Mouse (Mus musculus) midbrain, embryonic 16.5 days (tissue): Measurements from ENCODE around the gene Prrx2. TPM values are rescaled to one million over a fixed set of nuclear protein-coding genes. Genes with fewer than 3 reads are reported as not detected.

ENCODE experiments used
- ATAC-seq: fragments of 200-750 bp; cut with Nextera tagmentation; 2 replicates; pipeline ENCODE4 v1.8.0; 2017; ENCODE audit warnings: moderate TSS enrichment
- H3K27ac ChIP-seq: fragments of 300-500 bp; sonication (generic); 2 replicates; pipeline ENCODE4 v1.5.1; 2014; ENCODE audit warnings: mild to moderate bottlenecking, low read length, mixed read lengths
- H3K27me3 ChIP-seq: fragments of 300-500 bp; sonication (generic); 2 replicates; pipeline ENCODE4 v1.6.1; 2014; ENCODE audit warnings: low read depth, low read length, mixed read lengths; ENCODE audit not compliant: control insufficient read depth, insufficient read depth
- H3K36me3 ChIP-seq: fragments of 300-500 bp; sonication (generic); 2 replicates; pipeline ENCODE4 v1.6.1; 2014; ENCODE audit warnings: mild to moderate bottlenecking, low read length, moderate library complexity, mixed read lengths; ENCODE audit not compliant: control insufficient read depth, insufficient read depth
- H3K4me1 ChIP-seq: fragments of 300-500 bp; sonication (generic); 2 replicates; pipeline ENCODE4 v1.6.1; 2014; ENCODE audit warnings: mild to moderate bottlenecking, low read length, mixed read lengths; ENCODE audit not compliant: control insufficient read depth, insufficient read depth
- H3K4me2 ChIP-seq: fragments of 300-500 bp; sonication (generic); 2 replicates; pipeline ENCODE4 v1.6.1; 2014; ENCODE audit warnings: mild to moderate bottlenecking, low read length, mixed read lengths
- H3K4me3 ChIP-seq: fragments of 300-500 bp; sonication (generic); 2 replicates; pipeline ENCODE4 v1.5.1; 2014; ENCODE audit warnings: low read depth, mild to moderate bottlenecking, low read length, moderate library complexity, mixed read lengths
- H3K9ac ChIP-seq: fragments of 300-500 bp; sonication (generic); 2 replicates; pipeline ENCODE4 v1.6.1; 2014; ENCODE audit warnings: low read depth, low read length, mixed read lengths
- H3K9me3 ChIP-seq: fragments of 300-500 bp; sonication (generic); replicated peaks from 2 replicates; pipeline ENCODE4 v1.6.1; 2014; ENCODE audit warnings: mild to moderate bottlenecking, low read length, mixed read lengths; ENCODE audit not compliant: control insufficient read depth, poor library complexity, severe bottlenecking
- WGBS: fragments of 180-500 bp; shearing (Covaris S2); extraction: QIAGEN DNeasy Blood & Tissue Kit; methylation state at CpG from one replicate; pipeline ENCODE4 v1.1.7; 2014; 5-methylcytosine and 5-hydroxymethylcytosine counted together
- polyA plus RNA-seq: library from polyadenylated mRNA; unstranded; fragments of >200 nt; fragmentation: Nextera tagmentation; extraction: Ambion mirVana; gene quantifications from 2 replicates; pipeline ENCODE4 v1.2.1, GENCODE M21; 2015

The Prrx2 gene
- polyA plus RNA-seq, 1 experiment from 2014 or later = 1.8 TPM

GRCm38 (mm10) chr2:30893946-30894345 lies 59.2 kb downstream of the Prrx2 start:
- H3K4me3 ChIP-seq = no peak overlapping the region
- no peak for ATAC-seq
- no peaks in the 10 kb centered on the region for H3K9me3 ChIP-seq
- H3K27ac ChIP-seq = no peak overlapping the region
- no peaks in the 10 kb centered on the region for H3K36me3 ChIP-seq
- 82% methylated on average over 7 of the region's 7 CpGs for WGBS
- no peaks in the 10 kb centered on the region for H3K4me1 ChIP-seq
- H3K4me2 ChIP-seq = no peak overlapping the region
- H3K9ac ChIP-seq = no peak overlapping the region
- H3K27me3 ChIP-seq = no peaks in the 10 kb centered on the region

GRCm38 (mm10) chr2:30897291-30897690 lies 62.5 kb downstream of the Prrx2 start:
- H3K9me3 ChIP-seq = no peaks in the 10 kb centered on the region
- no peak overlapping the region for H3K4me2 ChIP-seq
- no peaks in the 10 kb centered on the region for H3K36me3 ChIP-seq
- WGBS = 56% methylated on average over 6 of the region's 6 CpGs
- no peak overlapping the region for H3K4me3 ChIP-seq
- H3K27me3 ChIP-seq = no peaks in the 10 kb centered on the region
- no peak overlapping the region for H3K27ac ChIP-seq
- H3K4me1 ChIP-seq = no peaks in the 10 kb centered on the region; the same call in 1 of the 2 replicates
- no peak overlapping the region for H3K9ac ChIP-seq
- ATAC-seq = no peak

GRCm38 (mm10) chr2:30899397-30900069 lies 64.8 kb downstream of the Prrx2 start:
- WGBS = 86% methylated on average over 14 of the region's 14 CpGs

GRCm38 (mm10) chr2:30901646-30902160 lies 66.9 kb downstream of the Prrx2 start:
- Histone ChIP-seq H3K27ac (no peak overlapping the region), H3K27me3 (no peaks in the 10 kb centered on the region), H3K9me3 (no peaks in the 10 kb centered on the region), H3K4me3 (no peak overlapping the region), H3K4me1 (peaks cover 9% of the 10 kb centered on the region), H3K9ac (no peak overlapping the region), H3K36me3 (no peaks in the 10 kb centered on the region), H3K4me2 (no peak overlapping the region; the same call in 1 of the 2 replicates)
- no peak for ATAC-seq
- 58% methylated on average over 6 of the region's 6 CpGs for WGBS

More at GRCm38 (mm10) chr2:30899397-30900069, 64.8 kb downstream of the Prrx2 start:
- H3K27me3 ChIP-seq = no peaks in the 10 kb centered on the region
- no peaks in the 10 kb centered on the region for H3K36me3 ChIP-seq
- no peak overlapping the region for H3K4me3 ChIP-seq
- peaks cover 9% of the 10 kb centered on the region for H3K4me1 ChIP-seq
- H3K9me3 ChIP-seq = no peaks in the 10 kb centered on the region
- no peak overlapping the region for H3K9ac ChIP-seq
- no peak for ATAC-seq
- H3K4me2 ChIP-seq = no peak overlapping the region
- H3K27ac ChIP-seq = no peak overlapping the region

- Histone ChIP-seq H3K9ac (no peak overlapping the region), H3K4me1 (peaks cover 9% of the 10 kb centered on the region), H3K27ac (no peak overlapping the region), H3K36me3 (no peaks in the 10 kb centered on the region), H3K27me3 (no peaks in the 10 kb centered on the region), H3K4me2 (peak overlapping the region; percentile 68), H3K4me3 (peak overlapping the region; percentile 40), H3K9me3 (no peaks in the 10 kb centered on the region)
- ATAC-seq = no peak
- WGBS = 49% methylated on average over 8 of the region's 8 CpGs
Observed at GRCm38 (mm10) chr2:30902256-30902655, 67.5 kb downstream of the Prrx2 start.

GRCm38 (mm10) chr2:30902726-30903722 lies 68.3 kb downstream of the Prrx2 start:
- 9% methylated on average over 34 of the region's 37 CpGs for WGBS
- no peaks in the 10 kb centered on the region for H3K36me3 ChIP-seq
- peak; percentile 66; the same call in 1 of the 2 replicates for ATAC-seq
- H3K4me3 ChIP-seq = peak overlapping the region; percentile 40
- H3K9ac ChIP-seq = peak overlapping the region; percentile 55
- no peaks in the 10 kb centered on the region for H3K9me3 ChIP-seq
- H3K4me2 ChIP-seq = peak overlapping the region; percentile 68
- H3K27ac ChIP-seq = no peak overlapping the region
- peaks cover 9% of the 10 kb centered on the region for H3K4me1 ChIP-seq
- H3K27me3 ChIP-seq = no peaks in the 10 kb centered on the region

GRCm38 (mm10) chr2:30904231-30904630 lies 69.5 kb downstream of the Prrx2 start:
- no peak for ATAC-seq
- Histone ChIP-seq H3K4me2 (no peak overlapping the region), H3K4me3 (no peak overlapping the region), H3K27me3 (no peaks in the 10 kb centered on the region), H3K9me3 (no peaks in the 10 kb centered on the region), H3K27ac (no peak overlapping the region), H3K9ac (no peak overlapping the region), H3K36me3 (no peaks in the 10 kb centered on the region), H3K4me1 (peaks cover 9% of the 10 kb centered on the region)
- 93% methylated on average over 6 of the region's 6 CpGs for WGBS

- 86% methylated on average over 7 of the region's 7 CpGs for WGBS
- Histone ChIP-seq H3K9ac (no peak overlapping the region), H3K4me3 (no peak overlapping the region), H3K27ac (no peak overlapping the region), H3K9me3 (no peaks in the 10 kb centered on the region), H3K36me3 (no peaks in the 10 kb centered on the region), H3K4me2 (no peak overlapping the region), H3K4me1 (peaks cover 9% of the 10 kb centered on the region), H3K27me3 (no peaks in the 10 kb centered on the region)
- ATAC-seq = no peak
Observed at GRCm38 (mm10) chr2:30904991-30905390, 70.2 kb downstream of the Prrx2 start.
